Mouse (Mus musculus) spleen, adult 2 months (tissue): ENCODE measurements around the gene Snd1. TPM values are rescaled to one million over a fixed set of nuclear protein-coding genes. Genes with fewer than 3 reads are reported as not detected.
"Not testable (repeated sequence)": the region's sequence is repeated elsewhere in the genome, so short reads cannot be mapped to it uniquely, and the experiment has no call there.

Source experiments
- DNase-seq, 2 experiments: peaks; one replicate each; pipeline versions ENCODE4 v3.0.0 to v3.0.0-alpha.2; 2012 to 2021; ENCODE audit warnings: low spot score in 2 of 2, low read depth in 1 of 2
- H3K27ac ChIP-seq: fragments of 200-500 bp; 2 replicates; pipeline ENCODE4 v1.5.1; 2012; ENCODE audit warnings: low read length, inconsistent platforms; ENCODE audit not compliant: insufficient read depth
- H3K27me3 ChIP-seq: fragments of 200-500 bp; 2 replicates; pipeline ENCODE4 v1.6.1; 2012; ENCODE audit warnings: mild to moderate bottlenecking, moderate library complexity, low read length, inconsistent platforms; ENCODE audit not compliant: control insufficient read depth, insufficient read depth
- H3K36me3 ChIP-seq: fragments of 200-500 bp; 2 replicates; pipeline ENCODE4 v1.6.1; 2012; ENCODE audit warnings: mild to moderate bottlenecking, low read length, inconsistent platforms; ENCODE audit not compliant: control insufficient read depth, insufficient read depth
- H3K4me1 ChIP-seq: fragments of 200-500 bp; 2 replicates; pipeline ENCODE4 v1.6.1; 2011; ENCODE audit warnings: inconsistent platforms; ENCODE audit not compliant: control insufficient read depth, insufficient read depth, insufficient read length
- H3K4me3 ChIP-seq: fragments of 200-500 bp; 2 replicates; pipeline ENCODE4 v1.5.1; 2011; ENCODE audit warnings: mild to moderate bottlenecking, inconsistent platforms; ENCODE audit not compliant: insufficient read depth, insufficient read length; ENCODE audit errors: extremely low read depth
- CTCF ChIP-seq: fragments of 200-500 bp; IDR thresholded peaks from 2 replicates; pipeline ENCODE4 v1.5.1; 2011; ENCODE audit warnings: mild to moderate bottlenecking, inconsistent platforms; ENCODE audit not compliant: insufficient read depth, insufficient read length, insufficient replicate concordance; ENCODE audit errors: extremely low read depth
- POLR2A ChIP-seq: fragments of 200-500 bp; IDR thresholded peaks from 2 replicates; pipeline ENCODE4 v1.6.1; 2011; ENCODE audit warnings: low read depth, low read length, inconsistent platforms
- WGBS: fragments of 180-500 bp; shearing (Covaris S2); methylation state at CpG from one replicate; pipeline ENCODE4 v1.1.7; 2018; 5-methylcytosine and 5-hydroxymethylcytosine counted together
- polyA plus RNA-seq: library from polyadenylated mRNA; depleted of rRNA; stranded (reverse); fragments of >200 nt; gene quantifications from 2 replicates; pipeline ENCODE4 v1.2.3, GENCODE M21; 2012

The Snd1 gene
- polyA plus RNA-seq, 1 experiment: 55.0 TPM

DNA sequence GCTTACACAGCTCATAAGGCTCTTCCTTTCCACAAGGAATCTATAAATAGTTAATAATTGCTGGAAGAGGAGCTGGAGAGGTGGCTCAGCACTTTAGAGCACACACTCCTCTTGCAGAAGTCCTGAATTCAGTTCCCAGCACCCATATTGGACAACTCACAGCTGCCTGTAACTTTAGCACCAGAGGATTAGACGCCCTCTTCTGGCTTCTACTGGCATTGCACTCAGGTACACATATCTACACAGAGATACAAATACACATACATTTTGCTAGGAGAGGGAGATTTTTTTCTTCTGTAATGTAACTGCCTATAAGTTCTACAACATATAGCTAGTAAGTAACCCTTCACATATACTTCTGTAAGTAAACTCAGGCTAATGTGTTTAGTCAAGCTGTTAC lies 440.0 kb downstream of the Snd1 start:
- Histone ChIP-seq H3K4me3 (no peak overlapping the region), H3K4me1 (no peaks in the 10 kb centered on the region), H3K27ac (no peak overlapping the region), H3K36me3 (no peaks in the 10 kb centered on the region), H3K27me3 (no peaks in the 10 kb centered on the region)
- TF ChIP-seq POLR2A: no peak
- TF ChIP-seq CTCF: no peak
- no peak for DNase-seq
- WGBS: 34% methylated on average over 1 of the region's 1 CpGs

DNA sequence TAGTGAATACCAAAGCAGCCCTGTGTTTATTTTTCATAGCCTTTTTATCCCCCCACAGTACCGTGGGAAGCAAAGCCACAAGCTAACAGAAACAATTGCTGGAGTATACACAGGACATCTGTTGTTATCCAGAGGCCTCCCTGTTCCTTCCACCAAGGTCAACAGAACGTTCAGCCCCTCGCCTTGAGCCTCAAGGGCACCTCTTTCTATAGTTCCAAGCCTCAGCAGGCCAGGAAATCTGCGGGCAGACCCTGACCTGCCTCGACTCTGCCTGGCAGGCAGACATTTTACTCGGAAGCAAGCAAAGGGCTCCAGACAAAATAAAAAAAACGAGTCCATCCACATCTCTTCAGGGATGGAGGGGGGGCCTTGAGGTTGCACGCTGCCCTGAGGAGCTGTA lies 441.7 kb downstream of the Snd1 start:
- Histone ChIP-seq H3K27ac (no peak overlapping the region), H3K4me3 (no peak overlapping the region), H3K36me3 (no peaks in the 10 kb centered on the region), H3K4me1 (no peaks in the 10 kb centered on the region), H3K27me3 (no peaks in the 10 kb centered on the region)
- DNase-seq: no peak
- 47% methylated on average over 8 of the region's 8 CpGs for WGBS
- TF ChIP-seq CTCF (no peak), POLR2A (no peak)

DNA sequence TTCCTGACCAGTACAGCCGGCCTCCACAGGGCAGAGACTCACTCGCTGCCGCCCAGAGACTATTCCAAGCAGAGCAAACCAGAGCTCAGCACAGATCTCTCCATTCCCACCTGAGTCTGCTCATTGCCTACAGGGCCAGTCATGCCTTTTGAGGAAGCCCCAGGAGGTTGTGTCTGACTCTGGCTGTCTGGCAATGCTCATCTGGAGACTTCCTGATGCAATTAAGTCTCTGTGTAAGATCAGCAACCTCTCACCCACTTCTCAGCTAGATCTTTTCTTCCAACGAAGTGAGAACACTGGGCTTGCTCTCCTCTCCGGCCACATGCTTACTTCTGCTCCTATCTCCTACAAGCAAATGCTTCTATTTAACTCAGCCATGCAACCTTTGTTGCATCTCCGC lies 444.4 kb downstream of the Snd1 start:
- H3K27ac ChIP-seq: no peak overlapping the region
- H3K27me3 ChIP-seq: no peaks in the 10 kb centered on the region
- no peak overlapping the region for H3K4me3 ChIP-seq
- TF ChIP-seq CTCF: no peak
- no peak for TF ChIP-seq POLR2A
- 82% methylated on average over 6 of the region's 6 CpGs for WGBS
- no peaks in the 10 kb centered on the region for H3K4me1 ChIP-seq
- no peak for DNase-seq
- no peaks in the 10 kb centered on the region for H3K36me3 ChIP-seq

DNA sequence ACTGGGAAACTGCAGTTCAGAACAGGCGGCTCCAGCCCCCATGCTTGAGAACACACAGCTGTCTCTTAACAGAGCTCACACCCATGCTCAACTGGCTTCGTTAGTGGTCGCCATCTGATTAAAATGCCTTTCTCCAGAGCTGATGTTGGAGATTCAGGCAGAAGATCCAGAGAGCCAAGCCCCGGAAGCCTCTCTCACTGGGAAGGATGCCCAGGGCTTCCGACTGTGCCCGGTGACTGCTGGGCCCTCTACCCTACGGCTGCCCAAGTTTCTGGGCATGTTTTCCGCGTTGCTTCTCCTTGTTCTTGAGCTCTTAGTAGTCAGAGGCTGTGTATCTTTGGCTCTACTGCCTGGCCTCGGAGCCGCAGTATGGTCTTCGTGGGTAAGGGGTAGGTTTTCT lies 447.4 kb downstream of the Snd1 start:
- no peak overlapping the region for H3K4me3 ChIP-seq
- H3K4me1 ChIP-seq: no peaks in the 10 kb centered on the region
- 94% methylated on average over 12 of the region's 12 CpGs for WGBS
- TF ChIP-seq CTCF (no peak), POLR2A (no peak)
- DNase-seq: no peak
- no peaks in the 10 kb centered on the region for H3K27me3 ChIP-seq
- no peak overlapping the region for H3K27ac ChIP-seq
- H3K36me3 ChIP-seq: no peaks in the 10 kb centered on the region

DNA sequence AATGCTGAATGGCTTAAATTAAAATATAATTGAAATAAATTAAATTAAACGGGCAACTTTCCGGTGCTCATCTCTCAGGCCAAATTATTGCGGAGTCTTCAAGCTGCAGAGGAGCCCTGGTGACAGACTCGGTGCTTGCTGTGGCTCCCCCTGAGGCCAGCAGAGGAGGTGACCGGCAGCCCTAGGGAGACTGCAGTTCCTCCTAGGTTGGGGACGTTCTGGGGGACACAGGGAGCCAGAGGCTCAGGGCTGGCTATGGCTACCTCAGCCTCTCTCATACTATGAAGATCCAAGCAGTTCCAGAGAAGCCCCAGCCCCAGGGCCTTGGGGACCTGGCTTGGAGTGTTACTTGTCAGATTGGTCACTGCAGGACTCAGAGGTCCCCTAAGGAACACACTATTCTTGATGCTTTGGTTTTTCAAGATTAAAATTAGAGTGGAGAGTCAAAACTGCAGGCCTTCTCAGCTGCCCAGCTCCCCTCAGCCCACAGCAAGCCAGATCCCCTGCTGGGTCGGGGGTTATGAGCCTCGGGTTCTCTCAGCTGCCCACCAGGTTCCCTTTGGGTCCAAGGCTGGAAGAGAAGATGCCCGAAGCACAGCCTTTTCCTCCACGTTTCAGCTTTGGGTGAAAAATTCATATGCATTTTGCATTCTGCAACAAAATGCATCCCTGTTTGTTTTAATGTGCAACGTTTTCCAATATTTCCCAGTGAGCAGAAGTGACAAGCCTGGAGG lies 448.3 kb downstream of the Snd1 start:
- Histone ChIP-seq H3K27me3 (no peaks in the 10 kb centered on the region), H3K27ac (no peak overlapping the region), H3K4me3 (no peak overlapping the region), H3K4me1 (no peaks in the 10 kb centered on the region), H3K36me3 (no peaks in the 10 kb centered on the region)
- 83% methylated on average over 11 of the region's 11 CpGs for whole genome bisulfite sequencing
- no peak for TF ChIP-seq POLR2A
- no peak for TF ChIP-seq CTCF
- DNase-seq: no peak

DNA sequence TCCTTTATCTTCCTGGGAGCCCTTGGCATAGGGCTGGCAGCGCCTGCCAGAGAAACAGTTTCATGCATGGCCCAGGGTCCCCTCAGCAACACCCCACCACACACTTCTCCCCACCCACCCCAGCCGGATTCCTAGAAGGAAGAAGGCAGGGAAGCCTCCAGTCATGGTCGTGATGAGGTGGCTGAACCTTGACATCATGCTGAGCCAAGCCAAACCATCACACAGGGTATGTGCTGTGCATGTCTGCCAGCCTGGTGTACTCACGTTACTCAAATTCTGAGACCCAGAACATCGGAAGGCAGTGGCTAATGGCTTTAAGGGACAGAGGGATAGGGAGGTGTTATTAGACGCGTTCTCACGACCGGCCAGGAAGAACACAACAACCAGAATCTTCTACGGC lies 448.9 kb downstream of the Snd1 start:
- H3K4me1 ChIP-seq: no peaks in the 10 kb centered on the region
- H3K27me3 ChIP-seq: no peaks in the 10 kb centered on the region
- H3K27ac ChIP-seq: no peak overlapping the region
- DNase-seq: no peak
- H3K4me3 ChIP-seq: no peak overlapping the region
- 81% methylated on average over 10 of the region's 10 CpGs for WGBS
- no peaks in the 10 kb centered on the region for H3K36me3 ChIP-seq
- TF ChIP-seq CTCF: no peak
- no peak for TF ChIP-seq POLR2A

DNA sequence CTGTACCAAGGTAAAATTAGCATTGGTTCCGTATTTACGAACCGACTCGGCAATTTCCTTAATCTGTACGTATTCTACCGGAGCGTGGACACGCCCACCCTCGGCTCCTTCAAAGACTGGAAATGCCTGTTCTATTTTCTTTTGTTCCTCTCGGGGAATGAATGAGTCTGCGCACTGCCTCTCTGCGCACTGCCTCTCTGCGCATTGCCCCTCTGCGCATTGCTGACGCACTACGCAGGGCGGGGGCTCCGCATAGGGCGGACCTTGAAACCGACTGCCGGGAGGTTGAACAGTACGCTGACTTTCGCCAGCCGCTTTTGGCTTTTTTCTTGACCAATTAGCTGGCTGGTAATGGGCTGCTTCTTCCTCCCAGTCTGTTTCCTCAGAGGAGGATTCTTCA lies 453.0 kb downstream of the Snd1 start:
- H3K36me3 ChIP-seq, H3K27ac ChIP-seq, H3K4me3 ChIP-seq, DNase-seq, H3K4me1 ChIP-seq, H3K27me3 ChIP-seq: not testable (repeated sequence)
- 78% methylated on average over 10 of the region's 24 CpGs for WGBS

DNA sequence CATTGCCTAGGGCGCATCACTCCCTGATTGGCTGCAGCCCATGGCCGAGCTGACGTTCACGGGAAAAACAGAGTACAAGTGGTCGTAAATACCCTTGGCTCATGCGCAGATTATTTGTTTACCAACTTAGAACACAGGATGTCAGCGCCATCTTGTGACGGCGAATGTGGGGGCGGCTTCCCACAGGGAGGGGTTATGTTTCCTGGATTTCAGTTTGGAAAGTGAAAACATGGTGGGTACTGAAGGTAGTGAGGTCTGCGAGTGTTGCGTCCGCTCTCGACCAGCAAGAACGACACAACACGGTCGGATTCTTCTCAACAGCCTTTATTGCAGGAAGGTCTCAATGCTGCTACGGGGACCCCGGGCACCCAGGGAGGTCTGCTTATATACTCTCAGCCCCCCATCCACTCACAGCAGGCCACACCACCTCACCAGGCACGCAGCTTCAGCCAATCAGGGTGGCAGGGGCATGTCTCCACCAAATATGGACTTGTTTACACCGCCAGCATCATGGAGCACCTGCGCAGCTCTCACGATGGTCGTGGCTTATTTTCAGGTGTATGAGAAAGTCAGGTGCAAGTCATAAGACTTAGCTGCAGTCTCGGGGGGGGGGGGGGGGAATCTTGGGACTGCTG lies 454.3 kb downstream of the Snd1 start:
- DNase-seq: peak in 1 of 2 experiments; percentile 32
- not testable (repeated sequence) for H3K27ac ChIP-seq, H3K4me1 ChIP-seq, H3K36me3 ChIP-seq, H3K27me3 ChIP-seq
- WGBS: 78% methylated on average over 20 of the region's 25 CpGs
- H3K4me3 ChIP-seq: peak overlapping the region; percentile 30; the same call in 1 of the 2 replicates
